Mouse (Mus musculus): ENCODE measurements around the gene Gm12166.
"Not testable (repeated sequence)": the region's sequence is repeated elsewhere in the genome, so short reads cannot be mapped to it uniquely, and the experiment has no call there.

Gene Gm12166

DNA sequence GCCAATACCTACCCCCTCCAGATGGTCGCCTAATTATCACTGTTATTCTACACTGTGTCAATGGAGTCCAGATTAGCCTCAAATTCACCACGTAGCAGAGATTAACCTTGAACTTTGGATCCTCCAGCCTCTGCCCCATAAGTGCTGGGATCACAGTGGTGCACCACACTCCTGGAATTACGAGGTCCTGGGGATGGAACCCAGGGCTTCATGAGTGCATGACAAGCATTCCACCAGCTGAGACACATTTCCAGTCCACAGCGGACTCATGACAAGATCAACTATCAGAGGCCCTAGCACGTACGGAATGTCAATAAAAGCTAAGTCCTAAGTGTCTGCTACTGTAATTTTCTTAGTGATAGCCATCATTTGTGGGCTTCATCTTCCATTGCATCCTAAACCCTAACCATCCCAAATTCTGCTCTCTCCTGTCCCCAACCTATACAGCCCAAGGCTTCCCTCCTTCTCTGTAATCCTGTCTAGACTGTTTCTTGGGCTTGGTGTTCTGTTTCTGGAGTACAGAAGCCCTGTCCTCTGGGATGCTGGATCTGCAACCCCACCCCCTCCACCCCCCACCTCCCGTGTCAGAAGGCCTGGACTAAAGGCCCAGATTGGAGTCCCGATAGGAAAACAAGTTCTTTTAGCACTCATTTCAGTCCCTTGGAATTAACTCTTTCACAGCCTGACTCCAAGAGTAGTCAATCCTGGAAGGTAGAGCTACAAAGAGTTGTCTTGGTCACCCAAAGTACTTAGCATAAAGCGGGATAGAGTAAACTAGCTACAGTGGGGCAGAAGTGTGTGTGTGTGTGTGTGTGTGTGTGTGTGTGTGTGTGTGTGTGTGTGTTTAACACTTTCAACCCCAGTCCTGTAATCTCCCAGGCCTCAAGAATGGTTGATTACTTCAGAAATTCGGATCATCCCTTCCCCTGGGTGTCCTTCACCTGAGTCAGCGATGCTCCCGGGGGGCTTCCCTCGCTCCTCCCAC lies 3.1 kb upstream of the Gm12166 start:
- DNase-seq (ENCODE audit: low read depth, low spot score): no peak

DNA sequence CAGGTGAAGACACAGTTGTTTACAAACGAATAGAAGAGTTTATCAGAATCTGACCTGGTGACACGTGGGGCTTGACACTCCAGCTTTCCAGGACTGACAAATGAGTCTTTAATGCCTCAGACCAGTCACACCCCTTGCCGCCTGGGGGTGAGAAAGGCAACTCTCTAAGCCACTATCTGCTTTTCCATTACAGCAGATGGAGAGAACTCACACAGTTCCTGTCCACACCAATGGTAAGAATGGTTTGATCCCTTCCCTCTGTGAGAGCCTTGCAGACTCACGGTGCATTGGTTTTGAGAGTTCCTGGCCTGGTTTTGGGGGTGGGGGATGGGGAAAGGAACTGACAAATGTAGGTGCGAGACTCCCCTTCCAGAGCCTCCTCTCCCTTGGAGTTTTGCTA lies 2.2 kb upstream of the Gm12166 start:
- no peak for DNase-seq (ENCODE audit: low read depth, low spot score)

DNA sequence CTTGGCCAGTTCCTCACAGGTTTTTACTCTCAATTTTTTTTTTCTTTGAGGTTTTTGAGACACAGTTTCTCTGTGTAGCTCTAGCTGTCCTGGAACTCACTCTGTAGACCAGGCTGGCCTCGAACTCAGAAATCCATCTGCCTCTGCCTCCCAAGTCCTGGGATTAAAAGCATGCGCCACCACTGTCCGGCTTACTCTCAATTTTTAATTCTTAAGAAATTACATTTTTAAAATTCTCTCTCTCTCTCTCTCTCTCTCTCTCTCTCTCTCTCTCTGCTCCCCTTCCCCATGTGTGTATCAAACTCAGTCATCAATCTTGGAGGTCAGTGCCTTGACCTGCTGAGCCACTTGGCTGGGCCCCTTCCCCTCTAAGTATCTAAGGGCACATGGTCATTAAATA lies 1.3 kb upstream of the Gm12166 start:
- not testable (repeated sequence) for DNase-seq (ENCODE audit: low read depth, low spot score)

DNA sequence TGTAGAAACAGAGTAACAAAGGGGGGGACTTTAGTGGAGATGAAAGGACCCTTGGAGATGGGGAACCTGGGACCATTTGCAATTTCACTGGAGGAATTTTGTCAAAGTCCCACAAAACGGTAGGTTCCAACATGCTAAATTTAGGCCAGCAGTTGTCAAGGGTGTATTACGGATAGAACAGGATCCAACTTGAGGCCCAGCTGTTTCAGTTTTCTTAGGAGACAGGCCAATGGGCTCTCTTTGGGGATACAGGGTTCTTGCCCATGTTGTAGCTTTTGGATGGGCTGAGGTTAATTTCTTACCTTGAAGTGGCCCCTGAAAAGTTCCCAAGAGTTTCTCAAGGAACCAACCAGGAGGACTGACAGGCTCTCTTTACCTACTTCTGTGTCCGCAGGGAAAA lies 4.9 kb downstream of the Gm12166 start:
- no peak for DNase-seq (ENCODE audit: low read depth, low spot score)

DNA sequence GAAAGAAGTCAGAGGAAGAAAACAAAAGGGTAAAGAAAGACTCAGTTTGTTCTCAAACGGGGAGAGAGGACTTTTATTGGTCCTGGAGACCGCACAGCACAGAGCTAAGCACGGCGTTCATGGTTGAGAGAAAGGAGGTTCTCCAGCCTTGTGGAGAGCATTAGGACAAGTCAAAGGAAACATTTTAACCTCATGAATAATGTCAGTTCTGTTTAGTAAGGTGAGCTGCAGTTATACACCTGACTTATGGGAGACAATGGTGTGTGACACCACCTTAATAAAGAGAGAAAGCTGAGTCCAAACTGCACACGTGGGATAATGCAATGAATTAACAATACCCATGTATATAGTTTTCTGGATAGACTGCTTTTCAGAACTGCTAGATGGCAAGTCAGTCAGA lies 7.3 kb downstream of the Gm12166 start:
- no peak for DNase-seq (ENCODE audit: low read depth, low spot score)

DNA sequence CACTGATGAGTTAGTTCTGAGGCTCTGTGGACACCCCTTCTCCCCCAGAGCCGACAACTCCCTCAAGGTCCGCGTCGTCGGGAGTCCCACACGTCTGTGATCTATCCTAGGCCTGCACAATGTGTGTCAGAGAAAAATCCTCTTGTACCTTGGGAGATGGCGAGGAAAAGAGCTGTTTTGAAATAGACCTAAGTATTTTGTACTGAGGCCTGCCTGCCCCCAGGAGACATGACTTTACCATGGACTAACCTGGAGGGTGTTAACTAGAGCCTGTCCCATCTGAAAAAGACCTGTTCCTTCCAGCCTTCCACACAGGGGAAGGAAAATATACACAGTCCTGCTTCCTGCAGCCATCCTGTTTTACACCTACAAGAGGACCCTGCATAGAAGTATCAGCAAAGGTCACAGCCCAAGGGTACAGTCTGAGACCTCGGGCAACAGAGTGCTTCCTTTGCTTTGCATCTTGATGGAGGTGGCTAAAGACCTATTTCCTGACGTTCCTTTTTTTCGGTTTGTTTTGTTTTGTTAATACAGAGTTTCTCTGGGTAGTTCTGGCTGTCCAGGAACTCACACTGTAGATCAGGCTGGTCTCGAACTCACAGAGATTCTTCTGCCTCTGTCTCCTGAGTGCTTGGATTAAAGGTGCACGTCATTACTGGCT lies 10.4 kb downstream of the Gm12166 start:
- DNase-seq (ENCODE audit: low read depth, low spot score): no peak

DNA sequence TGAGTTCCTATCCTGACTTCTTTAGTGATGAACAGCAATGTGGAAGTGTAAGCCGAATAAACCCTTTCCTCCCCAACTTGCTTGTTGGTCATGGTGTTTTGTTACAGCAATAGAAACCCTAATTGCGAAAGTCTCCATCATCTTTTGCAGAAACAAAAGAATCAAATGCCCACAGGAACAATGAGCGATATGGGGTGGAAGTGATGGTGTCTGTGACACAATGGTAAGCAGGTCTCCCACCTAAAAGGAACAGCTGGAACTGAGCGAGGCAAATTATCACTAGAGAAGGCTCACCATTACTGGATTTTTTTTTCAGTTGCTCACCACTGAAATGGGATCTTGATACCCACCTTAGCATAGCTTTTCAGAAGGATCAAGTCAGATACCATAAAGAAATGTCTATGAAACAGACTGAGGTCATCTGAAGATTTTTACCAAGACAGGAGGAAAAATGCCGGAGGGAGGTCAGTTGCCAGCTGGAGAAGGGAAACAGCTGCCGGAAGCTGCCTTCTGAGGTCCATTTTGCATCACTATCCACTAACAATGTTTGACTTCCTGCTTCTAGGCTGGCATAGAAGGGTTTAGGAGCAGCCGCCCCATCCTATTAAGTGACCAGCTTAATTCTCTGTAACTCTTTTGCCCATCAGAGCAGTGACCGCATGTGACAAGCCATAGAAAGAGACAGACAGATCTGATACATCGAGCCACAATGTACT lies 11.1 kb downstream of the Gm12166 start:
- no peak for DNase-seq (ENCODE audit: low read depth, low spot score)

DNA sequence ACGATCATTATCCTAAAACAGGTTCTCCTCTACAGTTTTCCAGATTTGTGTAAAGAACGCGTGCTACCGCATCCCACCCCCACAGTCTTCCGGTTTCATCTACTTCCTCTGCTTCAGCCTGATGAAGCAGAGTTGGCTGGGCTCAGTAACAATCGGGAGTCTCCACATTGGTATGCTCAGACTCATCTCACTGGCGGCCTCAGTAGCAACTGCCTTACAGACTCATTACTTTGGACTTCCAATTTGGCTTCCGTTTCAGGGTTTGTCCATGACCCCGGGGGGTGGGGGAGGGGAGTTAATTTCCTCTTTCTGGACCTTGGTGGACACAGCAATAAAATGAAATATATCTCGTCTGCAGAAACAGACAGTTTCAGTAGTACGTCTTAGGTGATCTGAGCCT lies 12.8 kb downstream of the Gm12166 start:
- DNase-seq (ENCODE audit: low read depth, low spot score): no peak

DNA sequence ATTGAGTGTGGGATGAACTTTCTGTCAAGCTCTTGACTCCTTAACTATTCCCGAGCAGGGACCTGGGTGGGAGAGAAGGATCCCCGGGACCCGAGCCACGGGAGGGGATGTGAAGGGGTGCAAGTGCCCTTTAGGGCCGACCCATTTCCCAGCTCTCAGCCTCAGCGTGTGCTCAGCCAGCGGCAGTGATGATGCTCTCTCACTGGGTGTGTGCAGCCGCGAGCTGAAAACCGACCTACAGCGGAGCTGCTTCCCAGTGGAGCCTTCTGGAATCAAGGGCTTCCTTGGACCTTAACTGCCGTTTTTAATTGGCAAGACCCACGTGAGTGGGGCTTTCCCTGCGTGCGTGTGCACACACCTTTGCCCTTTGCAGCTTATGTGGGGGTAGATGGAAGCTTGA lies 13.2 kb downstream of the Gm12166 start:
- DNase-seq (ENCODE audit: low read depth, low spot score): no peak

DNA sequence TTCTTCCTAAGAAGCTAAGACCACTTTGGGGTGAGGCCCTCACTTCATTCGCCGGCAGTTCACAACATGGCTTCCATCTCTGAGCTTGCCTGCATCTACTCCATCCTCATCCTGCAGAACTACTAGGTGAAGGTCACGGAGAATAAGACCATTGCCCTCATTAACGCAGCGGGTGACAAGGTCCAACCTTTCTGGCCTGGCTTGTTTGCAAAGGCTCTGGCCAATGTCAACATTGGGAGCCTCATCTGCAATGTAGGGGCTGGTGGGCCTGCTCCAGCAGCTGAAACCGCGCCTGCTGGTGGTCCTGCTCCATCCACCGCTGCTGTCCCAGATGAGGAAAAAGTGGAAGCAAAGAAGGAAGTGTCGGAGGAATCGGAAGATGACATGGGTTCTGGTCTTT lies 15.7 kb downstream of the Gm12166 start:
- no peak for DNase-seq (ENCODE audit: low read depth, low spot score)

DNA sequence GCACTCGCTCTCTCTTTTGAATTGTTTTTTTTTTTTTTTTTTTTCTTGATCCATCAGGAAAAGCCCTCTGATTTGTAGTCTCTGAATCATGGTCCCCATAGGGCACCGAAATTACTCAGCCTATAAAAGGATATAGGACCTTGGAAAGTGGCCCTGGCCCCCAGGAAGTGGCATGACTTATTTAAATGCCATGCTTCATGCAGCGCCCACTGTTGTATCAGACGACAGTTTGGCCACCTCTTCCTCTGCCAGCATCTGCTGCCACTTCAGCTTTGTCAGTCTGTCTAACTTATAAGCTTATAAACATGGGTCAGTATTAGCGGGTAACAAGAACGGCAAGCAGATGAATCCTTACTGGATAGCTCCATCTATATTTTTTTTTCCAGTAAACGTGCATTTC lies 19.2 kb downstream of the Gm12166 start:
- DNase-seq (ENCODE audit: low read depth, low spot score): no peak

DNA sequence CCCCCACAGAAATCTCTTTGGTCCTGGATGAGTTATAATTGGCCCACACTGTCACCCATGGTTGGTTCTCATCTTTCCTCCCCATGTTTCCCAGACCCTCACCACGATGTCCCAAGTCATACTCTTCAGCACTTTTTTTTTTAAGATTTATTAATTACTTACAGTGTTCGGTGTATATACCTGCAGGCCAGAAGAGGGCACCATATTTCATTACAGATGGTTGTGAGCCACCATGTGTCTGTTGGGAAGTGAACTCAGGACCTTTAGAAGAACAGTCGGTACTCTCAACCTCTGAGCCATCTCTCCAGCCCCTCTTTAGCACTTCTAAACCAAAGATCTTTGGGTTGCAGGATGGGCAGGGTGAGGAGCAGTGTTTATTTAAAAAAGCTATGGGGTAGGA lies 20.7 kb downstream of the Gm12166 start:
- no peak for DNase-seq (ENCODE audit: low read depth, low spot score)

DNA sequence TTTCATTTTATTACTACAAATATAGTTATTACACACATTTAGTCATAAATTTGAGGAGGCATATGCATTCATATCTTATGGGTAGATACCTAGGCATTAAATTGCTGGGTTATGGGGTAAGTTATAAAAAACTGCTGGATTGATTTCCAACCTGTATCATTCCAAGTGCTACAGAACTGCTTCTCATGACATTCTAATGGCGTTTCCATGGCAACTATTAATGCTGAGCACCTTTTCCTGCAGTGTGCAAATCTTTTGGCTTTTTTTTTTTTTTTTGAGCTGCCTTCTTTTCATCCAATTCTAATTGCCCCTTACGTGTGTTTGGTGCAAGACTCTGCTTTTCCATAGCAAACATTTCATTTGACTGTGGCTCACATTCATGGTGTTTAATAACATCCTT lies 22.1 kb downstream of the Gm12166 start:
- no peak for DNase-seq (ENCODE audit: low read depth, low spot score)

DNA sequence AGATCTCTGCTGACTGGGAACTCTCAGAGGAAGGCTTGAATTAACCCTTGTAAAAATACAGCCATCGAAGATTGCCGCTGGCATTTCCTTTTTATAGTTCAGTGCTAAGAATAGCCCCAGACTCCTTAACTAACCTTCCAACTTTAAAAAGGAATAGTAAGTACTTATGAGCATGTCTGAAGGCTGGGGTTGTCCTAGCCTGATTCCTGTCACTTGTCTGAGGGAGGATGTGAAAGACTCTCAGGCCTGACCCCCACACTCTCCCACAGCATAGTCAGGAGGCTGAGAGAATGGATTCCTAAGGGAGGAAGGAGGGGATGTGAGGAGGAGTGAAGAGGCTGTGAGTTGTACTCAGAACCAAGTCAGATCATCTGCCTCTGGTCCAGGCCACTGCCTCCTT lies 22.6 kb downstream of the Gm12166 start:
- DNase-seq (ENCODE audit: low read depth, low spot score): no peak

DNA sequence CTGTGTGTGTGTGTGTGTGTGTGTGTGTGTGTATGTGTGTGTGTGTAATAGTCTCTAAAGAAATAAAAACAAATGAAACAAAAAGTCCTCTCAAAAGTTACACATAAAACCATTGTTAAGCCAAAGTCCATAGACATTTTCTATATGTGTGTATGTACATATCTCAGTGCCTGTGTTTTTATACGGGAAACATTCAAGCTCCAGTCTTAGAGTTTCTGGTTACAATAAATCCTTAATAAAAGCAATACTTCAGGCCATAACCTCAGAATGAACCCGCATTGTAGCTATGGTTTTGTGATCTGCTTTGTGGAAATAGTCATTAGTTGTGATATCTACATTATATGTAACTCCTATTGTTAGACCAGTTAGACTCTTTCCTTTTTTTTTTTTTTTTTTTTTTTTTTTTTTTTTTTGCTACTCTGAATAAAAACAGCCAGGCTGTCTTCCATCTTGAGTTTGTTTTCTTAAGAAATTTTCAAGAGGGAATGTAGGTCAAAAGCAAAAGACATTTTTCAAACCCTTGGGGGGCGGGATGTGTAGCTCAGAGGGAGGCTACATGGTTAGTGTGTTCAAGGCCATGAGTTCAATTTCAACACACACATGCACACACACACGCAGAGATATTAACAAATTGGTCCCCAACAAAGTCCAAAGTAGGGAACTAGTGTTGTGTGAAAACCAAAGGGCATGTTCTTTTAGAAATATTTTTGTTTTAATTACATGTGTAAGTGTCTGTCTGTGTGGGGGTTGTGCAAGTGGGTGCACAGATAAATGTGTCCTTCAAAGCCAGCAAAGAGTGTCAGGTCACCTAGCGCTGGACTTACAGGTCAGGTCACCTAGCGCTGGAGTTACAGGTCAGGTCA lies 23.9 kb downstream of the Gm12166 start:
- no peak for DNase-seq (ENCODE audit: low read depth, low spot score)

DNA sequence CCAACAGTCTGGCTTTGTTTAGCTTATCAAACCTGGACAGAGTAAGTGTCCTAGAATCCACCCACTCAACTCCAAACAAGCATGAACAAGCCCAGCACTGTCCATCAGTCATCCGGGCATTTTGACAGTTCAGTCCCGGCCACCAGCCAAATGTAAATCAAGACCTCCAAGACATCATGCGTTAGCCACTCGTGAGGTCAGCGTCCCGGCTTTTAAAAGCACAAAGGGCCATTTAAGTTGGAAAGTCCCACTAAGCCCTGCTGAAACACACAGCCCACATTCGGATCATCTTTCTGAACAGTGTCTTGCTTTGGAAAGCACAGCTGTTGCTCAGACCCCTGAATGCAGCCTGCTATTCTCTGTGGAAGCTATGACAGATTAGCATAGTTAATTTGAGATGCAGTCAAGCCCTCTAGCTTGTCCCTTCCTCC lies 26.1 kb downstream of the Gm12166 start:
- DNase-seq (ENCODE audit: low read depth, low spot score): peak; percentile 49

DNA sequence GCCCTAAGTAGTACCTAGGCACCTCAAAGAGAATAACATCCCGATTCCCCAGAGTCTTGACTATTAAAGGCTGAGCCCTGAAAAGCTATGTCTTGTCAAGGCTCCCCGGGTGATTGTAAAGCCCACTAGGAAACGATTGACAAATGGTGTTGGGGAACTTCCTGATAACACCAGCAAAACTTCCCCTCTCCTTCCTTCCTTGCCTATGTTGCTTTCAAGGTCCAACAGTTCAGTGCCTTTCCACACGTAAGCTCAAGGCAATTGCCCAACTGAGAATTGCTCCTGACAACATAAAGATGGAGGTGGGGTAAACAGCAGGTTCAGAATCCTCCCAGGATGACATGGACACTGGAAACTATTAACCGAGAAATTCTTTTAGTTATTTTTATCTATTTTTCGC lies 29.1 kb downstream of the Gm12166 start:
- DNase-seq (ENCODE audit: low read depth, low spot score): no peak

DNA sequence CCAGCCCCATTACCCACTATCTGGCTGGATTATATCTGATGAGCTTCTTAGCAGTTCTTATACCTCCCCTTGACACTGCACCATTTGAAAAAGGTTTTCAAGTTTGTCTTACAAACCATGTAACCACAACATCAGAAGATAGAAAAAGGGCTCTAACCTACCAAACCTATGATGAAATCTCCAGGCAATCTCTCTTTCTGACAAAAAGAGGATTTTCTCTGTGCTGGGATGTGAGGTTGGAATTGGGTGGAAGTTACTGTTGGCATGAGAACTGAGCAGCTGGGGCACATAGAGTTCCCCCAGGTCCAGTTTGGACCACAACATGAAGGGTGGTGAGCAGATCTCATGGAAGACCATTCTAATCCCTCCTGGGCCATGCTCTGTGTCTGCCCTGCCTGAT lies 30.3 kb downstream of the Gm12166 start:
- DNase-seq (ENCODE audit: low read depth, low spot score): no peak

DNA sequence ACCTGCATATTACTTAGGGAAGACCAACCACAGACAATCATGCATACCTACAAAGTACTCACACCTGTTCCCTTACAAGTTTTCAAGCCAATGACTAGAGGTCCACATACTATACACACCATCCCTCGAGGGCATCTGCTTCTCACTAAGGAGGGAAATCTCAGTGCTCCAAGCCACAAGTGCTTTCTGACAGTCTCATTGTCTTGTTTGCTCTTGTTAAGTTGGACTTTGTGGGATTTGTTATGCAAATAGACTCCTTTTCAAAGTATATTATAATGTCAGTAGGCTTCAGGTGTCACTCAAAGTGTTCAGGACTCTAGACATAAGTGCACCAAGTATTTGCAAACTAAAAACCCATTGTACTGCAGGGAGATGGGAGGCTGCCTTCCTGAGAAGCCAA lies 31.9 kb downstream of the Gm12166 start:
- no peak for DNase-seq (ENCODE audit: low read depth, low spot score)

DNA sequence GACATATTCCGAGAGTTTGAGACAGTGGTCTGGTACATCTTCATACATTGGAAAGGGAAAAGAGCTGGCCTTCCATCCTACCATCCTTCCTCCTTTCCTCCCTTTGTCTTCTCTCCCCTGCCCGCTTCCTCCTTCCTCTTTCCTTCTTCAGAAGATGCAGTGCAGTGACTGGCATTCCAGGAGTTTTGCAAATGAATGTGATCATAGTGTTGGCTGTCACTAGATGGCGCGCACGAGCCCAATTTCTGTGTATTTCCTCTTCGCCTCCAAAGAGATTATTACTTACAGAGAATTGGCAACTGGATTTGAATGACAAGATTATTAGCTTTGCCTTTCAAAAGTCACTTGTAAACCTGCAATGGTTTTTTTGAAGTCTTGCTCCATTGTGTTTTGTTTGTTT lies 36.1 kb downstream of the Gm12166 start:
- peak; percentile 80 for DNase-seq (ENCODE audit: low read depth, low spot score)

Measured in mesoderm, embryonic 11.5 days (tissue).